Mouse (Mus musculus) ovary, postnatal 14 days (tissue): ENCODE results near the gene Spocd1.

ENCODE experiments used
- DNase-seq: peaks from one replicate; pipeline ENCODE4 v3.0.0; 2022; ENCODE audit warnings: low spot score

Gene Spocd1

DNA sequence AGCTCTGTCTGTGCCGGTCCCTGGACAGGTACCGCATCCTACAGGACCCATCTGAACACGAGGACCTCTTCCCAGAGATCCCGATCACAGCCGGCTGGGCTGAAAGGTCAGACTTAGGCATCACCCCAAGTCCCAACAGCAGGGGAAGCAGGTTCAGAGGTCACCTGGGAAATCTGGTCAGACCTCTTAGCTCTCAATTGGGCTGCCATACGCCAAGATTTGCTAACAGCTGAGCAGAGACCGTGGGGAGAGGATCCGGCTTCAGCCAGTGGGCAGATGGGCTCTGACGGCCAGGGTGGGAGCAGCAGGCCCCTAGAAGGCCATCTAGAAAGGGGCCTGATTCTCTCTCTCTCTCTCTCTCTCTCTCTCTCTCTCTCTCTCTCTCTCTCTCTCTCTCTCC is 45.2 kb downstream of the Spocd1 start:
- DNase-seq = no peak

- no peak for DNase-seq
Observed at GRCm38 (mm10) chr4:129977256-129977655, 48.2 kb downstream of the Spocd1 start.

DNA sequence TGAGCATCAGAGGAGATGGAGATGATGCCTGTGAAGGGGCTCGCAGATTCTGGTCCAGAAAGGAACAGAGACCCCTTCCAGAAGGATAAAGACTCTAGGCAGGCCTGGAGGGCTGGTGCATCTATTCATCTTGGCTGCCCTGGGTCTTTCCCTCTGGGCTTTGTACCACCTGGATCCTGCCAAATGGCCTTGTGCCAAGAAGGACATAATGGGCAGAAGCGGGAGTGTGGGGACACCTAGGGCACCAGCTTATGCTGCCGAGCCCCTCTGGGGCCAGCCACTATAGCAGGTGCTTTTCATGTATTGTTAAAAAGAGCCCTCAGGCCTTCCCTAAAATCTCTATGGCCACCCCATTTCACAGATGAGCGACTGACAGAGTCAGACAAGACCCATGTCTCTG is 49.2 kb downstream of the Spocd1 start:
- DNase-seq = no peak

DNA sequence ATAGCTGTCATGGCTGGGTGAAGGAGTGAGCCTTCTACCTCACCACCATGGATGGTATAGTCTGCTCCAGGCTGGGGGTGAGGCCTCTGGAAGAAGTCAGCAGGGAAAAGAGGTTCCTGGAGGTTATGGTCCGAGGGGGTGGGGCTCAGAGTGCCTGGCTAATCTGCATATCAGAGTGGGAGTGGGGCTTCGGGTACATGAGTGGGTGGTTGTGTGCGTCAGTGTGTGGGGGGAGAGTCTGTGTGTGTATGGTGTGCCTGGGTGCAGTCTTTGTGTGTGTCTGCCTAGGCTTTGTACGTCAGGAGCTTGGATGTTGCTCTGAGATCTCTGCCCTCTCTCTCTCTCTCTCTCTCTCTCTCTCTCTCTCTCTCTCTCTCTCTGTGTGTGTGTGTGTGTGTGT is 49.9 kb downstream of the Spocd1 start:
- DNase-seq = no peak

DNA sequence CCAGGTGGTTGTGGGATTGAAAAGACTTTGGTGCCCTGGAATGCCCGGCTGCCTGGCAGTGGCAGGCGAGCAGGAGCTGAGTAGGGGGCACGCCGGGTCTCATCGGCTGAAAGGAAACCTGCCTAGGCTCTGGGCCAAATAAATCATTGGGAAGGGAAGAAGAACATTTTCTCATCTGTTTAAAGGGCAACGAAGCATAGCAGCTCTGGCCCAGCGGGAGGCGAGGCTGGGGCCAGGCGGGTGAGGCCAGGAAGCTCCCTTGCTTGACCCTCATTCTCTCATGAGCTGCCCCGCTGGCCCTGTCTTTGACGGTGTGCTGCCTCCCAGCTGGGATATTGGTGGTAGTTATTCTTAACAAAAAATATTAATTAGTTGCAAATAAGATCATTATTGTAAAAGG is 52.6 kb downstream of the Spocd1 start:
- DNase-seq = no peak

DNA sequence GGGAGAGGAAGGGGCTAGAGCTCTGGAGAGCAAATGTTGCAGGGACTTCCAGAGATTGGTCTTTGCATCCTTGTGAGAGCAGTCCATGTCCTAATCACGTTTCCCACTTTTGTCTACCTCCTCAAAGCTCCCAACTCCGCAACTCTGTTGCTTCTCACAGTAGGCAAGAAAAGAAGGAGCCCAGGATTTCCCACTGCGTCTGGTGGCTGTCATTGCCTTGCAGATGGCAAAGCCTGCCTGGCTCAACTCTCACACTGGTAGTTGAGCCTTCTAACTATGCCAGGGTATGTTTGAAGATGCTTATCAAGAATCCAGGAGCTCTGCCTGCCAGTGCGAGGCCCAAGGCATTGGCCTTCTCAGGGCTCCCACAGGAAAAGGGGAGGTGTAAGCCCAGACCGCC is 54.0 kb downstream of the Spocd1 start:
- DNase-seq = no peak

GRCm38 (mm10) chr4:129983764-129984420 is 54.8 kb downstream of the Spocd1 start:
- peak; percentile 53 for DNase-seq

DNA sequence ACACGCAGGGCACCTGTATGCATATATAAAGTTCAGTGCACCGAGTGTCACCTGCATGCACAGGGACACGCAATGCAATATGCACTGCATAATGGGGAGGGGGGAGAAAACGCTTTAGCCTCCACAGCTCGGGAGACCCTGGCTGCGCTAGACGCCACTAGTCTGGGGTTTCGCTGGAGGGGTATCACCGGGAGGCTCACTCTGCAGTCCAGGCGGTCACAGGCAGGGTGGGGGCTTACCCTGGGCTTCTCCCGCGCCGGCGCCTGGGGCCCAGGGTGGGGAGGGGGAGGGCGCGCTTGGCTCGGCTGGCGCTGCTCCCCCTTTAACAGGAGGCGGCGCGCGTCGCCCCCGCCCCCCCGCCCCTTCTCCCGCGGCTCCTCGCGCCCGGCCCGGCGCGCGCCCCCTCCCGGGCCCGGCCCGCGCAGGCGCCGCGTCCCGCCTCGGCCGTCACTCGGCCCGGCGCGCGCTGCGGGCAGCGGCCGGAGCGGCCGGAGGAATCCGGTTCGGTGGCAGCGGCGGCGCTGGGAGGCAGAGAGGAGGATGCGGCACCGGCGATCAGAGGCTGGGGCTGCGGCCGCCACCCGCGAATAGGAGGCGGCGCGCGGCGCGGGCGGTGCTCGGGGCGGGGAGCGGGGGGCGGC is 55.5 kb downstream of the Spocd1 start, which contains the start of gene Adgrb2:
Gene Adgrb2, plus strand, starts transcription at position 450 of the 641 bp plus-strand sequence.
- no peak for DNase-seq

DNA sequence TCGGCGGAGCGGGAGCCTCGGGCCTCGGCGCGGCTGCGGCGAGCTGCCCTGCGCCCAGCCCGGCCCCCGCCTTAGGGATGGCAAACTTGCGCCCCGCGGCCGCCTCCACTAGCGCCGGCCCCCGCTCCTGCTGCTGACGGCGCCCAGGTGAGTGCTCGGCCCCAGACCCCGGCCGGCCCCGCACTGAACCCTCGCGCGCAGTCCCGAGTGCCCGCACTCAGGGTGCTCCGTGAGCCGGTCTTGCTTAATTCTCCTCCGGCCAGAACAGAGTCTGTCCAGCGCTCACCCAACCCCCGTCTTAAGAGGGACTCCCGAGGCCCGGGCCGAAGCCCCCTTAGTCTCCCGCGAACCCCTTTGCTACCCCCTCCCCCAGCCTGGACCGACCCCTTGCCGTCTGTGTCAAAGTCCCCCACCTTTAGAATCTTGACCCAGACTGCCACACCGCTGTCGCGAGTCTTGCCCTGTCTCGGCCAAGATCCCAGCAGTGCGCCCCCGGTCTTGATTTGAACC is 56.2 kb downstream of the Spocd1 start:
- DNase-seq = no peak

GRCm38 (mm10) chr4:129985671-129986441 is 56.8 kb downstream of the Spocd1 start:
- peak; percentile 49 for DNase-seq

- no peak for DNase-seq
Observed at GRCm38 (mm10) chr4:129987825-129988504, 58.9 kb downstream of the Spocd1 start.

GRCm38 (mm10) chr4:129989925-129990324 is 60.9 kb downstream of the Spocd1 start:
- no peak for DNase-seq

- DNase-seq = no peak
Observed at GRCm38 (mm10) chr4:129992720-129993119, 63.7 kb downstream of the Spocd1 start.

- DNase-seq = no peak
Observed at GRCm38 (mm10) chr4:129993213-129993612, 64.2 kb downstream of the Spocd1 start.

GRCm38 (mm10) chr4:129993944-129994695 is 65.1 kb downstream of the Spocd1 start:
- no peak for DNase-seq

DNA sequence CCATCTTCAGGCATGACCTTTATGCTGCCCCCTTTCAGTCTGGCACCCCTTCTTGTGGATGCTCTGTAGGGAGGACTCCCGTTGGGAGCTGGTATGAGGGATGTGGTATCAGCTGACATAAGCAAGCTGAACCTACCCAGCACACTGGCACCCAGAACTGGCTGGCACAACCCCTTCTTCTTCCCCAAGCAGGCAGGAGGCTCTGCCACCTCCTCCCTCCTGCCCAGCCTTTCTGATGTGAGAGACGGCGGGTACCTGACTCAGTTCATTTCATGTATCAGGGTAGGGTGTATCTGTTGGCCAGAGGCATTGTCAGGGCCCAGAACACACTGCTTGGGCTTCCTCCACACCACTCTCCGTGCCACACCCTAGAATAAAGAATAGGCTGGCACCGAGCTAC is 65.7 kb downstream of the Spocd1 start:
- DNase-seq = no peak

DNA sequence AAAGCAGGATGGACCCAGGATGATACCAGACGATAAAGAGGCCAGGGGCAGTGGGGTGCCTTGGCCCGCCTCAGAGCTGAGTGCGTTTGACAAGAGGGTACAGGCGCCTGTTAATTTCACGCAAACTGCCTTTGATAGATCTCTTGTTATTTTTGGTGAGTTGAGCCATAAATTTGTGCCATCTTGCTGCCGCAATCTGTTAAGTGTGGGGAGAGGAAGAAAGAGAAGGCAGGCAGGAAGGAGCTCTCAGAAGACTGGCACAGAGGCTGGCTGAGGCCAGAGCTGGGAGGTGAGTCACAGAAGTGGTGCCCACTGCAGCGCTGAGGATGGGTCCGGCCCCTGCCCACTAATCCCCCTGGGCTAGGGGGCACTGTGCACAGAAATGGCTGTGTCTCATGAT is 66.2 kb downstream of the Spocd1 start:
- DNase-seq = no peak

DNA sequence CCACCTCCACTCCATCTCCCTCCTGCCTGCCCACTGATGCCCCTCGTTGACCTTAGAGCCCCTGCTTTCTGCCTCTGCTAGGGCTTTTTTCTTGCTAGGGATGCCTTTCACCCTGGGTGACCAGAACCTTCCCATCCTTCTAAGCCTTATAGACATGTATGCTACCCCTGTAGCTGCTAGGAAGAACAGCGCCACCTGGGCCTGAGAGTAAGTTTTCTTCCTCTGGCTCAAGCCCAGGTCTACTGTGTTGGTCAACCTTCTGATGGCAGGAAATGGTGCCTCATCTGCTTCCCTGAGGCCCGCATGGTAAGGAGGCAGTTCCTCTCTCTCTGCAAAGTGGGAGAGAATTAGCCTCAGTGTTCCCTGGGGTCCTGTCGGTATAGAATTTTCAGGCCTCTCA is 67.0 kb downstream of the Spocd1 start:
- no peak for DNase-seq

GRCm38 (mm10) chr4:129998124-129998523 is 69.1 kb downstream of the Spocd1 start:
- DNase-seq = no peak

- no peak for DNase-seq
Observed at GRCm38 (mm10) chr4:130001710-130002109, 72.7 kb downstream of the Spocd1 start.

DNA sequence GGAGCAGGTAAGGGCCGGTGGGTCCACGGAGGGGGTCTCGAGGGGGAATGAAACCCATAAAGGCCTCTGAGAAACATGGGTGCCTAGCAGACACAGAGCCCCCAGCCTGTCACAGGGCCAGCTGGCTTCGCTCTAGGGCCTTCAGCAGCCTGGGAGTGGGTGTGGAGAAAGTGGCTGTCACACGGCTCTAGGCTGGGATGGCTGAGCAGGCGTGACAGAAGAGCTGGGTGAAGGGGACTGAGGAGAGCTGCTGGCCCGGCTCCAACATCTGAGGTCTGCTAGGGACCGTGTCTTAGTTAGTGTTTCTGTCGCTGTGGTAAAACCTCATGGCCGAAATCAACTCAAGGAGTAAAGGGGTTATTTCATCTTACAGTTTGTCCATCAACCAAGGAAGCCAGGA is 73.1 kb downstream of the Spocd1 start:
- DNase-seq = no peak

DNA sequence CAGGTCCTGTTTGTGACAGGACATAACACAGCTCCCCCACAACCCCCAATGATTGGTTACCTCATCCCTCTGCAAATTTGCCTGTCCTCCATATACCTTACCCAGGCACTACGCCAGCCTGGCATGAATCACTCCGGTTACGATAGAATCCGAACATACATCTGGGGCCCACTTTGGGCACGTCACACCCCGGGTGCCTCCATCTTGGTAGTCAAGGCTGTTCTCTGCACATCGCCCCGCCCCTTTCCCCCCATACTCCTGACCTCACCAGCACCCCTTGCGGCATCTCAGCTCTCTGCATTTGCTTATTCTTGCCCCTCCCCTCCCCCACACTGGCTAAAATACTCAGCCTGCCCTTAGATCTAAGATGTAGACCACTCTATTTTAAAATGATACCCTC is 76.5 kb downstream of the Spocd1 start:
- DNase-seq = no peak
